Mouse (Mus musculus) ES-E14 (cell line): ENCODE data around the gene Cfap46.

ENCODE experiments used
- CHD2 ChIP-seq: IDR thresholded peaks from 2 replicates; pipeline ENCODE4 v1.6.1; 2014; ENCODE audit warnings: mild to moderate bottlenecking, low read depth, low read length, inconsistent platforms
- HCFC1 ChIP-seq: IDR thresholded peaks from 2 replicates; pipeline ENCODE4 v1.6.1; 2012; ENCODE audit warnings: low read length, inconsistent platforms, borderline replicate concordance; ENCODE audit not compliant: insufficient read depth
- ZNF384 ChIP-seq: IDR thresholded peaks from 2 replicates; pipeline ENCODE4 v1.6.1; 2012; ENCODE audit warnings: low read depth, low read length, inconsistent platforms

DNA sequence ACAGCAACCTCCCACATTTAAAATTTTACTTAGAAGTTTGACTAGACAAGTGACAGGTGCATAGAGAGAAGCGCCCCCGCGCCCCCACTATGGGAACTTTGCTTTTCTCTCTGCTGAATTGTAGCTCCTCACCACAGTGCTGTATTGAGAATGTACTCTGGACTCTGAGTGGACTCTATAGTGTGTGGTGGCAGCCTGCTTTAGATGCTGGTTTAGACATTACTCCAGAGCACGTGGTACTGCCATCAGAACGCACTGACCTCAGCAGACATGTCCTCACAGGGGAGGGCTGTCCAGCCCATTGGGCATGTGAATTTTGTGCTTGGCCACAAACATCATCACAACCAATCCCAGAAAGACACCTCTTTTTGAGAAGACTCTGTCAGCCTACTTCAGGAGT is 112.8 kb downstream of the Cfap46 start:
- TF ChIP-seq HCFC1 (no peak), ZNF384 (no peak), CHD2 (no peak)
